Mouse (Mus musculus): ENCODE results near the gene Bbs12.

Bbs12 gene

GRCm38 (mm10) chr3:37312370-37312941, at the start of gene Bbs12, which contains the start of gene Cetn4:
Bbs12 (plus strand) TSS chr3:37312554.
Cetn4 (minus strand) TSS chr3:37312708.
- DNase-seq (ENCODE audit: low spot score) = peak; percentile 93

GRCm38 (mm10) chr3:37268338-37268737, 44.0 kb upstream of the Bbs12 start:
- DNase-seq (ENCODE audit: low spot score) = no peak

DNA sequence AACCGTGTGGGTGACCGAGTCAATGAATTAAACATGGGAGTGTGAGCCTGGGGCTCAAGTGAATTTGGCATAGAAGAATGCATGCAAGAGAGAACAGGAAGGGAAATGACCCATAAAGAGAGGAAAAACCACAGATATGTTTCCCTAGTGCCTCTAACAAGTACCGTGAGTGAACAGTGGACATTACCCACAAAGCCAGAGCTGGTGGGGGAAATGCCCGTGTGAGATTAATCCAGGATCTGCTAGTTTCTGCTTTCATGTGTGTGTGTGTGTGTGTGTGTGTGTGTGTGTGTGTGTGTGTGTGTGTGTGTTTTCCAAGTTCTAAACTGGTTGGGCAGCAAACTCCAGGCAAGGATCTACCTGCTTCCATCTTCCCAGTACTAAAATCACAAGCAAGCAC, 42.4 kb upstream of the Bbs12 start:
- no peak for DNase-seq (ENCODE audit: low spot score)

- no peak for DNase-seq (ENCODE audit: low spot score)
Measured at GRCm38 (mm10) chr3:37271209-37271608, 41.1 kb upstream of the Bbs12 start.

- no peak for DNase-seq (ENCODE audit: low spot score)
Measured at GRCm38 (mm10) chr3:37273092-37273491, 39.3 kb upstream of the Bbs12 start.

GRCm38 (mm10) chr3:37274661-37275060, 37.7 kb upstream of the Bbs12 start:
- no peak for DNase-seq (ENCODE audit: low spot score)

GRCm38 (mm10) chr3:37280221-37280620, 32.1 kb upstream of the Bbs12 start:
- no peak for DNase-seq (ENCODE audit: low spot score)

DNA sequence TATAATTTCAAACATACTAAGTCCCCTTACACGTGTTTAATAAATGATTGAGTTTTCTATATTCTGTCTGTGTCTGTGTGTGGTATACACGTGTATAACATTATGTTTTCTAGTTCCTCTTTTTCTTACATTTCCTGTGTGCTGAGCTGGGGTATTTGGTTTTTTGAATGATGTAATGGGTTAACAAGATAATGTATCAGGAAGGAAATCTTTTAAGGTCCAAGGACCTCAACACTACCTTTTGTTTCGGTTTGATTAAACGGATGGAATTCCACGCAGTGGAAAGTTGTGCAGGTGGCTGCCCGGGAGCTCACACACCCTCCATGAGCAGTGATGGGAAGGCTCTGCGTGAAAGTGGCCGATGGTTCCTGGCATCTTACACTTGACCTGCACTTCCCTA, 31.5 kb upstream of the Bbs12 start:
- DNase-seq (ENCODE audit: low spot score) = no peak

GRCm38 (mm10) chr3:37282299-37282922, 29.9 kb upstream of the Bbs12 start:
- DNase-seq (ENCODE audit: low spot score) = no peak

DNA sequence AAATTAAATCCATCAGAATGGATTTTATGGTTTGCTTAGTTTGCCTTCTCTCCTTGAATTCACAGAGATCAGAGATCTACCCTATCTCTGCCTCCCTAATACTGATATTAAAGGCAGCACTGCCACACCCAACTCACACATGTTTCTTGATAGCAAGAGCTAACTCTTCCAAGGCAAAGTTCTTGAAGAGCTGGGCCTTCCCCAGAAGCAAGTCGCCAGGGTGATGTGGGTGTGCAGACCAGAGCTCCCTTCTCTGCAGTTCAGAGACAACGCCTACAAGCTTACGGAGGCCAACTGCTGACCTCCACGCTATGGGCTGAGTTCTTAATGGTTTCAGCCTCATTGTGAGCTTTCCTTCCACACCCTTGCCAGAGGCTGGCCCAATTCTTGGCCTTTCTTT, 29.1 kb upstream of the Bbs12 start:
- DNase-seq (ENCODE audit: low spot score) = no peak

DNA sequence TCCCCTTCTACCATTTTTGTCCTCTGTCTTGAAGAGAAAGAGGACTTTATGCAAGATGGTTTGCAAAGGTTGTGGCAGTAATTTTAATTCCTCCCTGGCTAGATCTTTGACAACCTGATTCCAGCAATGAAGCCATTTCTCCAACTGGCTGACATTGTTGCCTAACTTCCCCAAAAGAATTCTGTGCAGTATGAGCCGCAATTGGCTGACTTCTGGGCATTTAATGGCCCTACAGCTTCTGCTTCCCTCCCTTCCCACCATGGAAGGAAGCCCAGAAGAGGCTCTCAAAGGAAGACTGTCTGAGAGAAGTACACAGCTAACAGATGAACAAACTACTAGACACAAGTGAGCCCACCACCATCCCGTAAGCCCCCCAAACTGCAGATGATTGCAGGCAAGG, 23.1 kb upstream of the Bbs12 start:
- DNase-seq (ENCODE audit: low spot score) = no peak

DNA sequence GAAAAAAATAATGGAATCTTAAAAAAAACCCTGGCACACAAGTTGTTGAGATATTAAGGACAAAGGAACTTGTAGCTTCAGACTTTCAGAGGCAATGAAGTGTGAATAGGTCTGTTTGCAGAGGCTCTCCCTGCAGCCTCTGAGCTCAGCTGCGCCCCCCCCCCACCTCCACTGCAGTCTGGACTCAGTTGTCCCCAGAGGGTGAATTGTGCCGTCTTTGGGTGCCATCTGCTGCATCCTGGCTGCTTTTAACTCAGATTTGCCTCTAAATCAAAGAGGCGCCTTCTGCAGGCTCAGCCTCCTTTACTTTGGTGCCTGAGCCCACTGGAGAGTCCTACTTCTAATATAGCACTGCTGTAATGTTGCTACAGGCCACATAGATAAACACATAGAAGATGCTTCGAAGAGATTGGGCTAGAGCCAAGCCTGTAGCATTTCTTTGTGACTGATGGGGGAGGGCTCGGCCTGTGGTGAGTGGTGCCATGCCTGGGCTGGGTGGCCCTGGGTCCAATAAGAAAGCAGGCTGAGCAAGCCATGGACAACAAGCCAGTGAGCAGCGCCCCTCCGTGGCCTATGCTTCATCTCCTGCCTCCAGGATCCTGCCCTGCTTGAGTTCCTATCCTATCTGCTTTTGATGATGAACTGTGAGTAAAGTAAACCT, 21.3 kb upstream of the Bbs12 start:
- no peak for DNase-seq (ENCODE audit: low spot score)

DNA sequence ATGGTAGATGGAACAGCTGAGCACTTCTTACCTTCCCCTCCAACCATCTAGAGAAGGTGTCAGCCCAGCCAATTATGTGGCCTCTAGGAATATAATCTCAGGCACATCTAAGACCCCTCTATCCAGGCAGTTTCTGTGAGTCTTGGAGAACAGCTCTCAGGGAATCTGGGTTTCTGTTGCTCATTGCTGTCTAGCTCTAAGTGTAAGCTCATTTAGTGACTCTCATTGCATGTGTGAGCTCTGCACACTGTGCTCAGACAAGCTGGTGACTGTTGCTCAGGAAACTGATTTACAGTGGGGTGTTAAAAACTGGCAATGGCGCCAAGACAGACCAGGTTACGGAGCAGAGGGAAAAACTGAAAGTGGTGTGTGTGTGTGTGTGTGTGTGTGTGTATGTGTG, 20.4 kb upstream of the Bbs12 start:
- DNase-seq (ENCODE audit: low spot score) = no peak

DNA sequence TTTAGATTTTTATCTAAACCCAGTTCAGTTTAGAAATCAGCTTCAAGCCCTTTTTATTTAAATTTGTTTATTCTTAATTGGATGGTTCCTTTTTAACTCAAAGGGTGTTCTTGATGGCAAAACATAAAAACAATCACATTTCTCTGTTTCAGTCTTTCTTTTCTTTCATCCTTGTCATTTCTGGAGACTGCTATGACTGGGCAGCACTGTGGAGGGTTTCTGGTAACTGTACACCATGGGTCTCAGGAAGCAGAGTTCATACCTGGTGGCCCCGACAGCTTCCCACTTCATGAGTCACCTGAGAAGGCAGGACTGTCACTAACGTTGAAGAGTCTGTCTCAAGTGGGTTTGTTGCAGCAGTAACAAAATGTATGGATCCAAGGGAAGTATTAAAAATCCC, 19.7 kb upstream of the Bbs12 start:
- DNase-seq (ENCODE audit: low spot score) = no peak

- no peak for DNase-seq (ENCODE audit: low spot score)
Measured at GRCm38 (mm10) chr3:37299470-37299869, 12.9 kb upstream of the Bbs12 start.

GRCm38 (mm10) chr3:37302685-37303084, 9.7 kb upstream of the Bbs12 start:
- DNase-seq (ENCODE audit: low spot score) = no peak

DNA sequence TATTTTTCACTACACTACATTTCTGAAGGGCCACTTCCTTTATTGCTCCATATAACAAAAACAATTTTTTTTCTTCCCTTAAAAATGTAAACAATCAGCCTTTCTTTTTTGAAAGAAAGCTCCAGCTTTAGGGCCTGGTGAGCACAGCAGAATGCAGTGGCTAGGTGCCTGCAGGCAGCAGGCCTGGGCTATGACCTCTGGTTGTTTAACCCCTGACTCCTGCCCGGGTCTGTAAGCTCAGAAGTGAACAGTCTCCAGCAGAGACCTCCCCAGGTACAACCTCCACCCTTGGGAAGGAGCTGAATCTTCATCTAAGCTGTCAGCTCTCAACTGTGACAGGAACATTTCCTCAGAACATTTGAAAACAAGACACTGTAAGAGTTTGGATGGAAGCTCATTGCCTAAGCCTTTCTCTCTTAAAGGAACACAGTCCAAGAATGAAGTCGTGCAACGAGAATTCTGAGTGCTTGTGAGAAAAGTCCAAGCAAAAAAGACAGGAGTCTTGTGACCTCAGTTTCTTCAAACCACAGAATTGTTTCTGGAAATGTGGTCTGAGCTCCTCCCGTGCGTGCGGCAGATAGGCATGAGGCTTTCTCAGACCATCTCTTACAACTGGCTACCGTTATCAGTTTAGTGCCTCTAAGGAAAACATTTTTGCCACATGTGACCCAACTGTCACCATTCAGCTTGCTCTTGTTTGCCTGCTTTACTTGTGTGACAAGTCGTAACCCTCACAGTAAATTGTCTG, 8.8 kb upstream of the Bbs12 start:
- DNase-seq (ENCODE audit: low spot score) = no peak

GRCm38 (mm10) chr3:37311897-37312369, 421 bp upstream of the Bbs12 start:
- no peak for DNase-seq (ENCODE audit: low spot score)

- no peak for DNase-seq (ENCODE audit: low spot score)
Measured at GRCm38 (mm10) chr3:37313371-37313770, 1.0 kb downstream of the Bbs12 start.

- DNase-seq (ENCODE audit: low spot score) = no peak
Measured at GRCm38 (mm10) chr3:37316233-37316632, 3.9 kb downstream of the Bbs12 start.

- no peak for DNase-seq (ENCODE audit: low spot score)
Measured at GRCm38 (mm10) chr3:37324310-37324709, 12.0 kb downstream of the Bbs12 start.

DNA sequence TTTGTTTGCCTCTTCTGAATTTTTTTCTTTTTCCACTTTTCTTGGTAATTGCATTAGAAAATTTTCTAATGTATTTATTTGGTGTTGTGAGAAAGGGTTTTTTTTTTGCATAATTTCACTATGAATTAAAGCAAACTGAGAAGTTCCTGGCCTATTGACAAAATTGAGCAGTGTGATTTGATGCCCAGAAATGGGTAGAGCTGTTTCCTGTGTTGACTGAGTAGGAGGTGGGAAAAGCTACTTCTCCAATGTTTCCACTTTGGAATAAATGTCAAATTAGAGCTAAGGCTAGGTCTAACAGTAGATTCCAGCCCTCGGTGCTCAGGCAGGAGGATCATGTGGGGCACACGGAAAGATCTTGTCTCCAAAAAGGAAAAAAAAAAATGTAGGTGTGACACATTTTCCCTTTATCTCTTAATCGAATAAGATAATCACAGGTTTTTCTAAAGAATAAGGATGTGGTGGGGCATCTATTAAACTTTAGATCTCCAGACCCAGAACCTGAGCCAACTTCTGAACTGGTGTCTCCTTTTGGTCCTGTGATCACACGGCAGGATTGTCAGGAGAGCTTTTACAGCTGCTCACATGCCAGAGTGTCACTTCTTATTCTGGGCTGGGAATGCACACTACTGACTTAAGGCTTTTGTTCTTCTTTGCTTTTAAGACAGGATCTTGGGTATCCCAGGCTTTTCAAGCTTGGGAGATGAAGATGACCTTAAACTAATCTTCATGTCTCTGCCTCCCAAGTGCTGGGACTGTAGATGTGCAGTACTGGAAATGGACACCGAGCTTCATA, 13.2 kb downstream of the Bbs12 start:
- DNase-seq (ENCODE audit: low spot score) = no peak

Measured in urinary bladder, postnatal 10 days (tissue).